Mouse (Mus musculus) left cerebral cortex, adult 9 months (tissue): ENCODE measurements at regions not wholly inside any gene's neighbourhood (a gene's known extent, or its start where the extent isn't known, plus 50 kb on each side); places are given as distances from the start of the nearest gene placed in this dataset.

ENCODE experiments used
- DNase-seq, 2 experiments: peaks; one replicate each; pipeline ENCODE4 v3.0.0; 2022; ENCODE audit warnings: low spot score in 2 of 2

GRCm38 (mm10) chr8:60071610-60072009, 431.4 kb downstream of the Gm10283 start:
- DNase-seq: no peak

- DNase-seq: peak in 1 of 2 experiments; percentile 14
Observed at GRCm38 (mm10) chr8:60055063-60055462, 447.9 kb downstream of the Gm10283 start.

GRCm38 (mm10) chr8:60028676-60029075, 474.3 kb downstream of the Gm10283 start:
- peak in 1 of 2 experiments; percentile 3 for DNase-seq
